Mouse (Mus musculus) hindbrain, embryonic 10.5 days (tissue): ENCODE data around the gene Amigo3. TPM values are rescaled to one million over a fixed set of nuclear protein-coding genes. Genes with fewer than 3 reads are reported as not detected.
A peak's percentile ranks its signal among the peaks of the same experiment; 100 is the strongest.

Experiments
- DNase-seq: peaks from one replicate; pipeline ENCODE4 v3.0.0-alpha.2; 2017; ENCODE audit warnings: low spot score
- H3K27ac ChIP-seq: fragments of 300-500 bp; sonication (generic); 2 replicates; pipeline ENCODE4 v1.5.1; 2016; ENCODE audit warnings: mild to moderate bottlenecking, moderate library complexity
- H3K27me3 ChIP-seq: fragments of 300-500 bp; sonication (generic); 2 replicates; pipeline ENCODE4 v1.6.1; 2016; ENCODE audit warnings: mild to moderate bottlenecking; ENCODE audit not compliant: poor library complexity, insufficient read depth, severe bottlenecking
- H3K36me3 ChIP-seq: fragments of 300-500 bp; sonication (generic); 2 replicates; pipeline ENCODE4 v1.6.1; 2016; ENCODE audit warnings: mild to moderate bottlenecking, moderate library complexity
- H3K4me1 ChIP-seq: fragments of 300-500 bp; sonication (generic); replicated peaks from 2 replicates; pipeline ENCODE4 v1.6.1; 2016; ENCODE audit warnings: mild to moderate bottlenecking
- H3K4me3 ChIP-seq: fragments of 300-500 bp; sonication (generic); 2 replicates; pipeline ENCODE4 v1.5.1; 2016; ENCODE audit warnings: mild to moderate bottlenecking, moderate library complexity
- H3K9me3 ChIP-seq: fragments of 300-500 bp; sonication (generic); 2 replicates; pipeline ENCODE4 v1.6.1; 2016; ENCODE audit warnings: mild to moderate bottlenecking, moderate library complexity
- WGBS: fragments of 180-500 bp; shearing (Covaris S2); methylation state at CpG from one replicate; pipeline ENCODE4 v1.1.7; 2016; 5-methylcytosine and 5-hydroxymethylcytosine counted together
- polyA plus RNA-seq: library from polyadenylated mRNA; unstranded; fragments of >200 nt; fragmentation: Nextera tagmentation; extraction: Ambion mirVana; gene quantifications from 2 replicates; pipeline ENCODE4 v1.2.1, GENCODE M21; 2016

Gene Amigo3
- polyA plus RNA-seq, 1 experiment from 2014 or later, result 3.4 TPM

DNA sequence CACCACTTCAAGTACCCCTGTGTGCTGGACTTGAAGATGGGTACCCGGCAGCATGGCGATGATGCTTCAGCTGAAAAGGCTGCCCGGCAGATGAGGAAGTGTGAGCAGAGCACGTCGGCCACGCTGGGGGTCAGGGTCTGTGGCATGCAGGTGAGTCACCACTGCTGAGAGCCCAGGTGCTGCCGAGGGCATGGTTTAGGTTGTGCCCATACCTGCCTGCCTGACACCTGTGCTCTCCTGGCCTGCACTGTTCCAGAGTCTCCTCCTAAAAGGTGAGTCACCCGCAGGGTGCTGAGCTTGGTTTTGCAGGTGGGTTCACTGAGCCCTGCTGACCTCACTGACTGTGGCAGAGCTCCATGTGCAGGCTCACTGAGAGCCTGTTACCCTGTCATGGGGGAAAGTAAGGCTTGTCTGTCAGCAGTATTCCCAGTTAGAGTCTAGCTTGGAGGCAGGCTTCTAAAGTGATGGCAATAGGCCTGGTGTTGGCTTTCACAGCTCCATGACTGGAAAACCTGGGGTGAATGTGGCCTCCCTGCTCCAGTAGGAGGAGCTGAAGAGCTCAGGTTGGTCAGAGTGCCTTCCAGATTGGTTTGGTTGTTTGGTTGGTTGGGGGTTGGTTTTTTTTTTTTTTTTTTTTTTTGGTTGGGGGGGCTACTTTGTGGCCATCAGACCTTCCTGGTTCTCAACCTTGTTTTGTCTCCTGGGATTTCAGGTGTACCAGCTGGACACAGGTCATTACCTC lies 8.0 kb upstream of the Amigo3 start:
- H3K36me3 ChIP-seq, result peaks cover 75% of the 10 kb centered on the region
- H3K4me1 ChIP-seq, result peaks cover 24% of the 10 kb centered on the region
- H3K27me3 ChIP-seq, result no peaks in the 10 kb centered on the region
- 96% methylated on average over 8 of the region's 8 CpGs for WGBS
- H3K4me3 ChIP-seq, result no peak overlapping the region
- no peaks in the 10 kb centered on the region for H3K9me3 ChIP-seq
- DNase-seq, result no peak
- H3K27ac ChIP-seq, result no peak overlapping the region

DNA sequence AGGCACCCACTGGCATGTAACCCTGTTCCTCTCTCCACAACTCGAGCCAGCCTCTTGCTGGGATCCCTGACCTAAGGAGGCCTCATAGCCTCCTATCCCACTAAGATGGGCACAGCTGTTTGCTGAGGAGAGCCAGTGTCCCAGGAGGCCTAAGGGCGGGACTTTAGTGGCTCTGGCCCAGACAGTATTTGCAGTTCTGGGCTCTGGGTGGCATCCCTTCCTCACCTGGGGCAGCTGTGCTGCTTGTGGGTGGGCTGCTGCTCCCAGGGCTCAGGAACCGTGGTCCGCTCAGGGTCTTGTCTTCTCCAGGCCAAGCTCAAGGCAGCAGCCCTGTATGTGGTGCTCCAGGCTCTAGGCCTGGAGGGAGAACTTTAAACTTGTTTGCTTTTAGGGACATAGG lies 6.4 kb upstream of the Amigo3 start:
- no peak for DNase-seq
- no peaks in the 10 kb centered on the region for H3K27me3 ChIP-seq
- 91% methylated on average over 4 of the region's 4 CpGs for WGBS
- H3K36me3 ChIP-seq, result peaks cover 71% of the 10 kb centered on the region
- H3K4me1 ChIP-seq, result peaks cover 28% of the 10 kb centered on the region
- H3K27ac ChIP-seq, result no peak overlapping the region
- H3K9me3 ChIP-seq, result no peaks in the 10 kb centered on the region
- no peak overlapping the region for H3K4me3 ChIP-seq

DNA sequence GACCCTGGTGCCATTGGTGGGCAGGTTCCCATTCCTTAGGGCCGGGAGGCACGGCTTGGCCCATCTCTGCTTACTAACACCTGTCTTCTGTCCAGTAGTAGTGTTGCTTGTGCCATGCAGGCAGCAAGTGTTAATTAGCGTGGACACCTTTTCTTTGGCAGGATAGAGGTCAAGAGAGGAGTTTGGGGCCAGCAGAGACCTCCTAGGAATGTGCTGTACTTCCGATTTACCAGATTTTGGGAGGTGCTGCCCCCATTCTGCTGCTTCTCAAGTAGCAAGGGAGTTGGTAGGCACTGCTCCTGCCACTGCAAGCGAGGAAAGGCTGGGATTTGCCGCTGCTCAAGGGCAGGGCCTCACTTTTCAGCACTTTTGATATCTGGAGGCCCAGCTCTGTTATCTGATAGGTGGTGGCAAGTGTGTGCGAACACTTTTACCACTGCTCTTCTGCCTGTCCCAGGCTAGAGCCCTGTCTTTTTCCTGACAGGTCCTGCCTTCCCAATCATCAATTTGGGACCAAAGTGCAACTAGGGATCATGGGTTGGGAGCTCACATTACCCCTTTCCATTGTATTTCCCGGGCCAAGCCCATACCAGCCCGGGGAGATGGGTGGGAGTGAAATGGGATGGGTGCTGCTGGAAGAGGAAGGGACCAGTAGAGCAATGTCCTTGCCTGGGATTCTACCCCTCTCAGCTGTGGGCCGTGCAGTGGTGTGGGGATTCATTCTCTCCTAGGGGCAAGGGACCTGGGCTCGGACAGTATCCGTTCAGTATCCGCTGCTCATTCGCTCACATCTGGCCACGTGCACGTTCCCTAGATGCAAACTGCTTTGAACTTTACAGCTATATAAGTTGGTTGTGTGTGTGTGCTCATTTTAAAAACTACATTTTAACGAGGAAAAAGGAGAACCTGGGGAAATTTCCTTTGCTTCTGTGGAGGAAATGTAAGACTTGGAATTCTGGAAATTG lies 5.1 kb upstream of the Amigo3 start:
- WGBS, result 52% methylated on average over 17 of the region's 17 CpGs
- Histone ChIP-seq H3K36me3 (peaks cover 68% of the 10 kb centered on the region), H3K9me3 (no peaks in the 10 kb centered on the region), H3K27ac (peak overlapping the region; percentile 86), H3K27me3 (no peaks in the 10 kb centered on the region), H3K4me3 (peak overlapping the region; percentile 75), H3K4me1 (peaks cover 32% of the 10 kb centered on the region)
- DNase-seq, result no peak

DNA sequence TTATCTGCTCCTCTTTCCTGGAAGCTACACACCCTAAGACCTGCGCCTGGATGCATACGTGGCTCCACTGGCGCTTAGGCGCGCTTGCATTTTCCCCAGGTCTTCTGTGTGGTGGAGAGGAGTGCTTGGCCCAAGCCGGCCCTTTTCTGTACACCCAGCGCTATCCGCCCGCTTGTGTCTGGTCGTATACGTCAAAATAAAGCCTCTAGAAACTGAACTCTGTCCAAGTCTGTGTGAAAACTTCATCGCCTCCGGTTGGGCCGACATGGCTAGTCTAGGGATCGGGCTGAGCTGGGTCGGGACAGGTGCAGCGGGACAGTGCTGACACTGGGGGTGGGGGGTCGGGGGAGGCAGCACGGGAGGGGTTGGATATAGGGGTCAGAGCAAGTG lies 4.4 kb upstream of the Amigo3 start:
- no peaks in the 10 kb centered on the region for H3K9me3 ChIP-seq
- H3K36me3 ChIP-seq, result peaks cover 67% of the 10 kb centered on the region
- WGBS, result 2% methylated on average over 19 of the region's 19 CpGs
- peak overlapping the region; percentile 75 for H3K4me3 ChIP-seq
- H3K4me1 ChIP-seq, result peaks cover 39% of the 10 kb centered on the region
- DNase-seq, result no peak
- H3K27ac ChIP-seq, result peak overlapping the region; percentile 86
- no peaks in the 10 kb centered on the region for H3K27me3 ChIP-seq

DNA sequence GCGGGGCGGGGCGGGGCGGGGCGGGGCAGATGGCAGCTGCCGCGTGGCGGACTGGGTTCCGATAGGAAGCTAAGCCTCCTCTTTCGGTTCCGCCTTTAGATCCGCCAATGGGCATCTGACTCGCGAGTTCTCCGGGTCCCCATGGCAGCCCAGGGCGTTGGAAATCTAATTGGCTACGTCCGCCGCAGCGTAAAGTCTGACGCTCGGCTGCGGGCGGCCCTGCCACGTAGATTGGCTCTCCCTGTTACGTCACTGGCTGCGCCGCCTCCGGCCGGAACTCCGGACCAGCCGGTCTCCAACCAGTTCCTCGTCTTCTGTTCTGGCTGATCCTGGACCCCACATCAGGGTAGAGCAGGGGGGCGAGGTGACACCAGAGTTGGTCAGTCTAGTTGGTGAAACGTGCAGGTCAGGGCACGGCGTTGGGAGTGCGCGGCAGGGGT lies 3.9 kb upstream of the Amigo3 start, which contains the start of gene Gmppb:
Gmppb (plus strand) TSS at position 227 of the 440 bp plus-strand sequence.
- H3K36me3 ChIP-seq, result peaks cover 69% of the 10 kb centered on the region
- peaks cover 39% of the 10 kb centered on the region for H3K4me1 ChIP-seq

DNA sequence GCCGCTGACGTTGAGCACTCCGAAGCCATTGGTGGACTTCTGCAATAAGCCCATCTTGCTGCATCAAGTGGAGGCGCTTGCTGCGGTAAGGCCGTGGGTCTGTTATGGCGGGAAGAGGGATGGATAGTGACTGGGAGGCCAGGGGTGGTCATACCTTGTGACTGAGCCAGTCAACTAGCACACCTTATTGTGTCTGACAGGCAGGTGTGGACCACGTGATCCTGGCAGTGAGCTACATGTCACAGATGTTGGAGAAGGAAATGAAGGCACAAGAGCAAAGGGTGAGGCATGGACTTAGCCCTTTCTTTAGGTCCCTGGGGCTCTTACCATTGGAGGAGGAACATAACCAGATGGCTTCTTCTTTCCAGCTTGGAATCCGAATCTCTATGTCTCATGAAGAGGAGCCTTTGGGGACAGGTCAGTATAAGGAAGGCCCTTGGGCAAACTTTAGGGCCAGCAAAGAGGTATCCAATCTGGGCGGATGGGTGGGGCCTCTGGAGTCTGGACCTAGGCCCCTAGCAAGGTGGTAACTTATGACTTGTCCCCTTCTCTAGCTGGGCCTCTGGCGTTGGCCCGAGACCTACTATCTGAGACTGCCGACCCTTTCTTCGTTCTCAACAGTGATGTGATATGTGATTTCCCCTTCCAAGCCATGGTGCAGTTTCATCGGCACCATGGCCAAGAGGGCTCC lies 3.3 kb upstream of the Amigo3 start:
- Histone ChIP-seq H3K36me3 (peaks cover 73% of the 10 kb centered on the region), H3K4me1 (peaks cover 39% of the 10 kb centered on the region), H3K9me3 (no peaks in the 10 kb centered on the region), H3K27ac (peak overlapping the region; percentile 86), H3K4me3 (peak overlapping the region; percentile 75), H3K27me3 (no peaks in the 10 kb centered on the region)
- DNase-seq, result no peak
- WGBS, result 45% methylated on average over 15 of the region's 15 CpGs

More for the DNA sequence above, 3.9 kb upstream of the Amigo3 start, which contains the start of gene Gmppb:
- WGBS, result under 1% methylated on average over 39 of the region's 39 CpGs
- DNase-seq, result peak; percentile 97
- Histone ChIP-seq H3K27me3 (no peaks in the 10 kb centered on the region), H3K27ac (peak within 1 kb of the TSS; percentile 86), H3K4me3 (peak within 1 kb of the TSS; percentile 75), H3K9me3 (no peaks in the 10 kb centered on the region)

DNA sequence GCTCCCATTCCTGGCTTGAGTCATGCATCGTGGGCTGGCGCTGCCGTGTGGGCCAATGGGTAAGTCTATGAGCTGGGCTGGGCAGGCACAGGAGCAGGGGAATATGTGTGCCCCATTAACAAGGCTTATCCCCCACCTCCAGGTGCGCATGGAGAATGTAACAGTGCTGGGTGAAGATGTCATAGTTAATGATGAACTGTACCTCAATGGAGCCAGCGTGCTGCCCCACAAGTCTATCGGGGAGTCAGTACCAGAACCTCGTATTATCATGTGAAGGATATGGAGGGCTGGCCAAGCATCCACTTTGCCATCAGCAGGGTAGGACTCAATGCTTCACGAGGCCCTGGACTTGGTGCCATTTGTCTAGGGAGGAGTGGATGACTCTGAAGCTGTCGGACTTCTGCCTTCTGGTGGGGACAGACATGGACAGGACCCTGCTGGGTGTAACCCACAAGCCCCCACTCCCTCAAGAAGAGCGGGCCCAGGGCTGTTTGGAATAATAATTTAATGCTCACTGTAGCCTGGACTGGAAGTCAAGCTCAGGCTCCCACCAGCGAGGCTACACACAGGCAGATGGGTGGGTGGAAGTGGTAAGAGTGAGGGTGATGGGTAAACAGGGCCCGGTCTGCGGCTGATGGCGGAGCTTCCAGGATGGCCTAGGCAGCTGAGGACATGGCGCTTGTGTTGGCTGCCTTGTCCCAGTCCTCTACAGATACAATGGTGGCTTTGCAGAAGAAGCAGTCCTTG lies 1.6 kb upstream of the Amigo3 start:
- no peak for DNase-seq
- Histone ChIP-seq H3K27ac (no peak overlapping the region), H3K36me3 (peaks cover 73% of the 10 kb centered on the region), H3K4me1 (peaks cover 39% of the 10 kb centered on the region), H3K27me3 (no peaks in the 10 kb centered on the region), H3K9me3 (no peaks in the 10 kb centered on the region), H3K4me3 (no peak overlapping the region)
- WGBS, result 93% methylated on average over 15 of the region's 15 CpGs

DNA sequence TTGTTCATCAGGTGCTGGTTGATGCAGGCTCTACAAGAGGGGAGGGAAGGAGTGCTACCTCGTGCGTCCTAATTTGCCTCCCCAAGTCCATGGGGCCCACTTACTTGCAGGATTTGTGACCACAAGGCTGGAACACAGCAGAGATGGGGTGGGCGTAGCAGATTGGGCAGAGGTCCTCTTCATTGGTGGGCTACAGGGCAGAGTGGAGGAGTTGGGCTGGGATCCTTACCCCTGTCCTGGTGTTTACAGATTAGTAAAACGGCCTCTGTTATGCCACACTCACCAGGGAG lies 1.1 kb upstream of the Amigo3 start:
- WGBS, result 84% methylated on average over 4 of the region's 4 CpGs
- peaks cover 73% of the 10 kb centered on the region for H3K36me3 ChIP-seq
- H3K4me3 ChIP-seq, result no peak overlapping the region
- no peak overlapping the region for H3K27ac ChIP-seq
- H3K9me3 ChIP-seq, result no peaks in the 10 kb centered on the region
- no peak for DNase-seq
- H3K27me3 ChIP-seq, result no peaks in the 10 kb centered on the region
- H3K4me1 ChIP-seq, result peaks cover 41% of the 10 kb centered on the region

DNA sequence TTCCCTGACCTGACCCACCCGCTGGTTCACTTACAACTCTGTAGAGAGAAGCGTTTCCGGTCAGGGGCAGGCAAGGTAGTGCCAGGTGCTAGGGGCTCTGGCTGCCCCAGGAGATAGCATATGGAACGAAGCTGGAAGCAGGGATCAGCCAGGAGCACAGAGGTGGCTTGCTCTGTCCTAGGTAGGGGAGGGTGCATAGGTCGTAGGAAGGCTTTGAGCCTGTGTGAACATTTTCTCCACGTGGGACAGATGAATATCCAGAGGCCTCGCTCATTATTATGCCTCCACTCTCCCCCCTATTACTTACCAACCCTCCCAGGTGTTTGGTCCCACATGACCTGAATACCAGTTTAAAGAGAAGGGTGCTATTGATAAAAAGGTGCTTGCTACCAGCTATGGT lies 548 bp upstream of the Amigo3 start:
- H3K27me3 ChIP-seq, result no peaks in the 10 kb centered on the region
- WGBS, result 70% methylated on average over 7 of the region's 7 CpGs
- no peak overlapping the region for H3K4me3 ChIP-seq
- peaks cover 40% of the 10 kb centered on the region for H3K4me1 ChIP-seq
- no peak overlapping the region for H3K27ac ChIP-seq
- peaks cover 73% of the 10 kb centered on the region for H3K36me3 ChIP-seq
- H3K9me3 ChIP-seq, result no peaks in the 10 kb centered on the region
- DNase-seq, result no peak

DNA sequence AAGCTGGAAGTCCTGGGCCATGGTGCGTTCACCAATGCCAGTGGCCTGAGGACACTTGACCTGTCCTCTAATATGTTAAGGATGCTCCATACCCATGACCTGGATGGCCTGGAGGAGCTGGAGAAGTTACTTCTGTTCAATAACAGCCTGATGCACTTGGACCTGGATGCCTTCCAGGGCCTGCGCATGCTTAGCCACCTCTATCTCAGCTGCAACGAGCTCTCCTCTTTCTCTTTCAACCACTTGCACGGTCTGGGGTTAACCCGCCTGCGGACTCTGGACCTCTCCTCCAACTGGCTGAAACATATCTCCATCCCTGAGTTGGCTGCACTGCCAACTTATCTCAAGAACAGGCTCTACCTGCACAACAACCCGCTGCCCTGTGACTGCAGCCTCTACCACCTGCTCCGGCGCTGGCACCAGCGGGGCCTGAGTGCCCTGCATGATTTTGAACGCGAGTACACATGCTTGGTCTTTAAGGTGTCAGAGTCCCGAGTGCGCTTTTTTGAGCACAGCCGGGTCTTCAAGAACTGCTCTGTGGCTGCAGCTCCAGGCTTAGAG lies 786 bp downstream of the Amigo3 start:
- no peak overlapping the region for H3K27ac ChIP-seq
- no peak for DNase-seq
- H3K9me3 ChIP-seq, result no peaks in the 10 kb centered on the region
- WGBS, result 93% methylated on average over 15 of the region's 15 CpGs
- H3K4me1 ChIP-seq, result peaks cover 27% of the 10 kb centered on the region
- H3K36me3 ChIP-seq, result peaks cover 80% of the 10 kb centered on the region
- H3K27me3 ChIP-seq, result no peaks in the 10 kb centered on the region
- no peak overlapping the region for H3K4me3 ChIP-seq

DNA sequence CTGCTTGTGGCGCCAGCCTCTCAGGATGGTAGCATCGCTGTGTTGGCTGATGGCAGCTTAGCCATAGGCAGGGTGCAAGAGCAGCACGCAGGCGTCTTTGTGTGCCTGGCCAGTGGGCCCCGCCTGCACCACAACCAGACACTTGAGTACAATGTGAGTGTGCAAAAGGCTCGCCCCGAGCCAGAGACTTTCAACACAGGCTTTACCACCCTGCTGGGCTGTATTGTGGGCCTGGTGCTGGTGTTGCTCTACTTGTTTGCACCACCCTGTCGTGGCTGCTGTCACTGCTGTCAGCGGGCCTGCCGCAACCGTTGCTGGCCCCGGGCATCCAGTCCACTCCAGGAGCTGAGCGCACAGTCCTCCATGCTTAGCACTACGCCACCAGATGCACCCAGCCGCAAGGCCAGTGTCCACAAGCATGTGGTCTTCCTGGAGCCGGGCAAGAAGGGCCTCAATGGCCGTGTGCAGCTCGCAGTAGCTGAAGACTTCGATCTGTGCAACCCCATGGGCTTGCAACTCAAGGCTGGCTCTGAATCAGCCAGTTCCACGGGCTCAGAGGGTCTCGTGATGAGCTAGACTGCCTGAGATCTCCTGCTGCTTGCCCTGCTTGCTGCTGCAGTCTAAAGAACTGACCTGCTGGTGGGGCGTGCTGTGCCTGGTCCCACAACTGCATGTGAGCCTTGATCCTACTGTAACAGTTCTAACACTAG lies 1.5 kb downstream of the Amigo3 start:
- Histone ChIP-seq H3K9me3 (no peaks in the 10 kb centered on the region), H3K27ac (no peak overlapping the region), H3K36me3 (peaks cover 87% of the 10 kb centered on the region), H3K27me3 (no peaks in the 10 kb centered on the region), H3K4me3 (no peak overlapping the region), H3K4me1 (peaks cover 25% of the 10 kb centered on the region)
- DNase-seq, result no peak
- WGBS, result 93% methylated on average over 22 of the region's 22 CpGs
